8 mouse cellular contexts compared by ENCODE assay signal in genomic region chr19:3913692-3914091, GRCm38 (mm10). TPM values are rescaled to one million over a fixed set of nuclear protein-coding genes. Genes with fewer than 3 reads are reported as not detected.
DNase-seq lines count a peak whose midpoint lies in the region; ATAC-seq and TF ChIP-seq lines count a peak whose summit lies in the region.
"Had no signal": no experiment of that assay in that cellular context is flagged by ENCODE, and none has a peak within 500 bp of the region (broad histone marks: within the 10 kb centered on the region; RNA-seq: fewer than 3 reads in every experiment).

No protein-coding gene starts in this region.

- no peaks in the 10 kb centered on the region for H3K9me3 ChIP-seq in lung, postnatal 0 days (ENCODE audit: low read length)
- H3K9me3 ChIP-seq in forebrain, embryonic 11.5 days (ENCODE audit: control insufficient read depth, low read length), result no peaks in the 10 kb centered on the region
- H3K9me3 ChIP-seq in limb, embryonic 12.5 days, result no peaks in the 10 kb centered on the region
- no peaks in the 10 kb centered on the region for H3K9me3 ChIP-seq in stomach, embryonic 14.5 days (ENCODE audit: control insufficient read depth, low read depth, low read length)

- H3K4me3 ChIP-seq in lung, postnatal 0 days (ENCODE audit: low read depth, low read length), result no peak overlapping the region
- peak overlapping the region; percentile 68; the same call in 1 of the 2 replicates for H3K4me3 ChIP-seq in forebrain, embryonic 11.5 days (ENCODE audit: low read depth, low read length)
- H3K4me3 ChIP-seq in limb, embryonic 12.5 days (replicated peaks), result peak overlapping the region; percentile 62
- H3K4me3 ChIP-seq in stomach, embryonic 14.5 days (ENCODE audit: low read depth, low read length), result peak overlapping the region; percentile 66

- ATAC-seq in lung, postnatal 0 days, result no peak
- ATAC-seq in forebrain, embryonic 11.5 days (replicated peaks; ENCODE audit: low FRiP score), result no peak
- ATAC-seq in limb, embryonic 12.5 days (ENCODE audit: insufficient number of reproducible peaks, insufficient read depth, low FRiP score, low TSS enrichment, low read depth), result no peak
- no peak for ATAC-seq in stomach, embryonic 14.5 days (ENCODE audit: insufficient number of reproducible peaks, insufficient read depth, low FRiP score, low read depth)
- ATAC-seq in activated CD4-positive, CD25-positive, alpha-beta regulatory T cell, adult 4 months, result no peak

- H3K27ac ChIP-seq in lung, postnatal 0 days (ENCODE audit: low read length), result peak overlapping the region; percentile 77; the same call in 1 of the 2 replicates
- H3K27ac ChIP-seq in forebrain, embryonic 11.5 days (ENCODE audit: low read depth, low read length), result no peak overlapping the region
- no peak overlapping the region for H3K27ac ChIP-seq in limb, embryonic 12.5 days
- H3K27ac ChIP-seq in stomach, embryonic 14.5 days (ENCODE audit: low read length), result peak overlapping the region; percentile 76; the same call in 1 of the 2 replicates

- H3K4me1 ChIP-seq in lung, postnatal 0 days (ENCODE audit: insufficient read depth, low read depth, low read length), result peaks cover 7% of the 10 kb centered on the region; the same call in 1 of the 2 replicates
- H3K4me1 ChIP-seq in forebrain, embryonic 11.5 days (replicated peaks; ENCODE audit: control insufficient read depth, insufficient read depth, low read length), result peaks cover 5% of the 10 kb centered on the region; the same call in 1 of the 2 replicates
- peaks cover 16% of the 10 kb centered on the region for H3K4me1 ChIP-seq in limb, embryonic 12.5 days (replicated peaks)
- peaks cover 11% of the 10 kb centered on the region; the same call in 1 of the 2 replicates for H3K4me1 ChIP-seq in stomach, embryonic 14.5 days (ENCODE audit: control insufficient read depth, insufficient read depth, low read length)

- 83% methylated on average over 8 of the region's 8 CpGs for WGBS in lung, postnatal 0 days
- WGBS in forebrain, embryonic 11.5 days, result 85% methylated on average over 8 of the region's 8 CpGs
- WGBS in limb, embryonic 12.5 days, result 86% methylated on average over 8 of the region's 8 CpGs
- 83% methylated on average over 8 of the region's 8 CpGs for WGBS in stomach, embryonic 14.5 days

- H3K36me3 ChIP-seq in lung, postnatal 0 days (ENCODE audit: insufficient read depth, low read length), result 0 out of 2 replicates have a peak, but pooled peaks cover 8% of the 10 kb centered on the region
- H3K36me3 ChIP-seq in forebrain, embryonic 11.5 days (ENCODE audit: control insufficient read depth, insufficient read depth, low read length), result no peaks in the 10 kb centered on the region; the same call in 1 of the 2 replicates
- peaks cover 28% of the 10 kb centered on the region for H3K36me3 ChIP-seq in limb, embryonic 12.5 days
- H3K36me3 ChIP-seq in stomach, embryonic 14.5 days (ENCODE audit: control insufficient read depth, insufficient read depth, low read length), result peaks cover 11% of the 10 kb centered on the region

- peak overlapping the region; percentile 77; the same call in 1 of the 2 replicates for H3K4me2 ChIP-seq in lung, postnatal 0 days (replicated peaks; ENCODE audit: low read depth, low read length)
- peak overlapping the region; percentile 78 for H3K4me2 ChIP-seq in forebrain, embryonic 11.5 days (ENCODE audit: low read depth, low read length, severe bottlenecking)
- H3K4me2 ChIP-seq in limb, embryonic 12.5 days, result peak overlapping the region; percentile 60
- H3K4me2 ChIP-seq in stomach, embryonic 14.5 days (replicated peaks; ENCODE audit: low read depth, low read length), result peak overlapping the region; percentile 84

- no peak for DNase-seq in lung, postnatal 0 days (ENCODE audit: low spot score)
- DNase-seq in lung, postnatal 36 days, result no peak
- DNase-seq in forebrain, embryonic 11.5 days (ENCODE audit: low spot score), result no peak
- no peak for DNase-seq in urinary bladder, postnatal 25 days (ENCODE audit: low spot score)
- DNase-seq: lung, postnatal 10 days had no signal

- no peak for TF ChIP-seq CTCF in lung, postnatal 0 days (IDR thresholded peaks at IDR 0.05)

- no peaks in the 10 kb centered on the region for H3K27me3 ChIP-seq in lung, postnatal 0 days (replicated peaks; ENCODE audit: insufficient read depth, low read length)
- no peaks in the 10 kb centered on the region for H3K27me3 ChIP-seq in forebrain, embryonic 11.5 days (ENCODE audit: control insufficient read depth, insufficient read depth, low read length)
- H3K27me3 ChIP-seq in limb, embryonic 12.5 days, result no peaks in the 10 kb centered on the region
- H3K27me3 ChIP-seq in stomach, embryonic 14.5 days (ENCODE audit: control insufficient read depth, insufficient read depth, low read length), result no peaks in the 10 kb centered on the region

- H3K9ac ChIP-seq in lung, postnatal 0 days (replicated peaks; ENCODE audit: low read depth), result no peak overlapping the region
- H3K9ac ChIP-seq in forebrain, embryonic 11.5 days (ENCODE audit: low read length), result peak overlapping the region; percentile 66
- peak overlapping the region; percentile 59; the same call in 1 of the 2 replicates for H3K9ac ChIP-seq in limb, embryonic 12.5 days (replicated peaks)
- peak overlapping the region; percentile 61 for H3K9ac ChIP-seq in stomach, embryonic 14.5 days (replicated peaks; ENCODE audit: low read depth, low read length)

- TF ChIP-seq EP300 in lung, postnatal 0 days (IDR thresholded peaks at IDR 0.05), result no peak

RNA-seq across cellular contexts. Expression of gene Ndufs8, which starts 1.1 kb away (rescaled TPM):
- polyA plus RNA-seq in lung, postnatal 0 days (2015; fragmentation: Nextera tagmentation; extraction: Ambion mirVana), result 203 and 225 TPM in 2 replicates
- polyA plus RNA-seq in forebrain, embryonic 11.5 days (2014; fragmentation: Nextera tagmentation; extraction: Ambion mirVana), result 189 and 206 TPM in 2 replicates
- polyA plus RNA-seq in limb, embryonic 12.5 days (2016; fragmentation: Nextera tagmentation; extraction: Ambion mirVana), result 242 and 257 TPM in 2 replicates
- 320 and 361 TPM in 2 replicates for polyA plus RNA-seq in stomach, embryonic 14.5 days (2014; fragmentation: Nextera tagmentation; extraction: Ambion mirVana)
- 100 to 1,000 TPM; 262 to 298 TPM for polyA plus RNA-seq in activated CD4-positive, CD25-positive, alpha-beta regulatory T cell, adult 4 months (2017; shearing (Covaris generic))

RNA-seq across cellular contexts. Expression of gene Tcirg1, which starts 6.8 kb away (rescaled TPM):
- polyA plus RNA-seq in lung, postnatal 0 days (2015; fragmentation: Nextera tagmentation; extraction: Ambion mirVana), result 31.8 and 33.1 TPM in 2 replicates
- polyA plus RNA-seq in forebrain, embryonic 11.5 days (2014; fragmentation: Nextera tagmentation; extraction: Ambion mirVana), result 11.4 and 15.7 TPM in 2 replicates
- 41.3 and 47.0 TPM in 2 replicates for polyA plus RNA-seq in limb, embryonic 12.5 days (2016; fragmentation: Nextera tagmentation; extraction: Ambion mirVana)
- 28.4 and 30.9 TPM in 2 replicates for polyA plus RNA-seq in stomach, embryonic 14.5 days (2014; fragmentation: Nextera tagmentation; extraction: Ambion mirVana)
- polyA plus RNA-seq in activated CD4-positive, CD25-positive, alpha-beta regulatory T cell, adult 4 months (2017; shearing (Covaris generic)), result 10 to 100 TPM; 36.2 to 70.0 TPM

RNA-seq across cellular contexts. Expression of gene Aldh3b1, which starts 15.9 kb away (rescaled TPM):
- polyA plus RNA-seq in lung, postnatal 0 days (2015; fragmentation: Nextera tagmentation; extraction: Ambion mirVana), result 33.2 and 38.3 TPM in 2 replicates
- polyA plus RNA-seq in forebrain, embryonic 11.5 days (2014; fragmentation: Nextera tagmentation; extraction: Ambion mirVana), result 0.35 and 0.64 TPM in 2 replicates
- polyA plus RNA-seq in limb, embryonic 12.5 days (2016; fragmentation: Nextera tagmentation; extraction: Ambion mirVana), result 0.60 and 0.65 TPM in 2 replicates
- 1.2 and 2.4 TPM in 2 replicates for polyA plus RNA-seq in stomach, embryonic 14.5 days (2014; fragmentation: Nextera tagmentation; extraction: Ambion mirVana)
- polyA plus RNA-seq in activated CD4-positive, CD25-positive, alpha-beta regulatory T cell, adult 4 months (2017; shearing (Covaris generic)), result under 1 TPM in 1 of 2 experiments, not detected in 1; 0.83 TPM

RNA-seq across cellular contexts. Expression of gene Unc93b1, which starts 21.3 kb away (rescaled TPM):
- 40.0 and 45.5 TPM in 2 replicates for polyA plus RNA-seq in lung, postnatal 0 days (2015; fragmentation: Nextera tagmentation; extraction: Ambion mirVana)
- 4.9 and 5.7 TPM in 2 replicates for polyA plus RNA-seq in forebrain, embryonic 11.5 days (2014; fragmentation: Nextera tagmentation; extraction: Ambion mirVana)
- polyA plus RNA-seq in limb, embryonic 12.5 days (2016; fragmentation: Nextera tagmentation; extraction: Ambion mirVana), result 11.7 and 12.1 TPM in 2 replicates
- polyA plus RNA-seq in stomach, embryonic 14.5 days (2014; fragmentation: Nextera tagmentation; extraction: Ambion mirVana), result 13.1 and 15.4 TPM in 2 replicates
- polyA plus RNA-seq in activated CD4-positive, CD25-positive, alpha-beta regulatory T cell, adult 4 months (2017; shearing (Covaris generic)), result 10 to 100 TPM; 17.1 to 21.8 TPM

RNA-seq across cellular contexts. Expression of gene Aldh3b3, which starts 44.8 kb away (rescaled TPM):
- polyA plus RNA-seq in lung, postnatal 0 days (2015; fragmentation: Nextera tagmentation; extraction: Ambion mirVana), result 0.04 and 0.06 TPM in 2 replicates
- not detected in 2 replicates for polyA plus RNA-seq in forebrain, embryonic 11.5 days (2014; fragmentation: Nextera tagmentation; extraction: Ambion mirVana)
- not detected in 2 replicates for polyA plus RNA-seq in limb, embryonic 12.5 days (2016; fragmentation: Nextera tagmentation; extraction: Ambion mirVana)
- 0.09 TPM in 1 of 2 replicates, not detected in the other for polyA plus RNA-seq in stomach, embryonic 14.5 days (2014; fragmentation: Nextera tagmentation; extraction: Ambion mirVana)
- not detected for polyA plus RNA-seq in activated CD4-positive, CD25-positive, alpha-beta regulatory T cell, adult 4 months (2017; shearing (Covaris generic))

Comparison
In these comparisons a context has a peak if more than half of its experiments do, and no peak if none do; other contexts are left out.
1. H3K27ac ChIP-seq: peak in lung, postnatal 0 days (single experiment) and stomach, embryonic 14.5 days (single experiment); none in forebrain, embryonic 11.5 days (single experiment) and limb, embryonic 12.5 days (single experiment).
2. RNA of gene Aldh3b1, which starts 15.9 kb away (polyA plus RNA-seq): 33.2 to 38.3 TPM in lung, postnatal 0 days; 1.2 to 2.4 TPM in stomach, embryonic 14.5 days, 0.83 TPM in activated CD4-positive, CD25-positive, alpha-beta regulatory T cell, adult 4 months, 0.60 to 0.65 TPM in limb, embryonic 12.5 days and 0.35 to 0.64 TPM in forebrain, embryonic 11.5 days; every median in the first group is over 10 times any median in the second.
3. Peak in every context shown above with its lines, with median percentiles within 50 percentile points of each other: H3K4me2 ChIP-seq.